Mouse (Mus musculus): ENCODE measurements around the gene Soat2. TPM values are rescaled to one million over a fixed set of nuclear protein-coding genes. Genes with fewer than 3 reads are reported as not detected.

The Soat2 gene
- polyA plus RNA-seq, 1 experiment from 2014 or later: 6.0 TPM

DNA sequence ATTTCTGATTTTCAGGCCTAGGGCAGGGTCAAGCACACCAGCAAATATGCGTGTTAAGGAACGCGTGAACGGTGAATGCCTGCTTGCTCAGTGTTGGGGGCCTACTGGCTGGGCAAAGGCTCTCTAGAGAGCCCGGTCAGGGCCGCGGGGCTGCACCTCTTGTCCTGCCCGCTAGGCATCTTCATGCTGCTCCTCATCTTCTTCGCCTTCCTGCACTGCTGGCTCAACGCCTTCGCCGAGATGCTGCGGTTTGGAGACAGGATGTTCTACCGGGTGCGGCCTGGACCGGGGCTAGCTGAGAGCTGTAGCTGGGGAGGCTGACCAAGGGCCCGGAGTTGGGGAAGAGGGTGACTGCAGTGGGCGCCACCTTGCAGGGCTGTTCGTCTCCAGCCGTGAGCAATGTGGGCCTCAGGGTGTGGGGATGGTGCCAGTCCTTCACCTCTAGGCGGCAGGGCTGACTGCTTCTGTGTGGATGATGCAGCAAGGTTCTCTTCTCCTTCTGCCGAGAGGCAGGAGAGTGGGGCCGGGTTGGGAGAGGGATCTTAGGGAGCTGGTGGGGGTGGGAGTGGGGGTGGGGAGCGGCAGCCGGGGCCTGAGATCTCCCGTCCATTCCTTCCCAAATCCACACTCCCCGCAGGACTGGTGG is 10.2 kb downstream of the Soat2 start:
- Histone ChIP-seq H3K4me1 (replicated peaks; ENCODE audit: control insufficient read depth, insufficient read depth) (no peaks in the 10 kb centered on the region), H3K9ac (ENCODE audit: low read length) (no peak overlapping the region), H3K36me3 (ENCODE audit: control insufficient read depth, insufficient read depth, low read length) (no peaks in the 10 kb centered on the region), H3K4me2 (replicated peaks; ENCODE audit: low read depth) (no peak overlapping the region), H3K9me3 (ENCODE audit: control insufficient read depth, low read length) (no peaks in the 10 kb centered on the region), H3K27ac (replicated peaks) (no peak overlapping the region), H3K4me3 (ENCODE audit: low read depth, low read length) (no peak overlapping the region), H3K27me3 (ENCODE audit: control insufficient read depth, insufficient read depth, low read length) (no peaks in the 10 kb centered on the region)
- DNase-seq (ENCODE audit: low spot score): no peak
- 62% methylated on average over 25 of the region's 27 CpGs for WGBS
- no peak for TF ChIP-seq EP300 (optimal IDR thresholded peaks at IDR 0.05)
- TF ChIP-seq CTCF (IDR thresholded peaks at IDR 0.05; ENCODE audit: low read depth): no peak
- 0 out of 2 replicates have a peak, but pooled peaks have one; percentile 8 for ATAC-seq (ENCODE audit: low FRiP score, low TSS enrichment)

DNA sequence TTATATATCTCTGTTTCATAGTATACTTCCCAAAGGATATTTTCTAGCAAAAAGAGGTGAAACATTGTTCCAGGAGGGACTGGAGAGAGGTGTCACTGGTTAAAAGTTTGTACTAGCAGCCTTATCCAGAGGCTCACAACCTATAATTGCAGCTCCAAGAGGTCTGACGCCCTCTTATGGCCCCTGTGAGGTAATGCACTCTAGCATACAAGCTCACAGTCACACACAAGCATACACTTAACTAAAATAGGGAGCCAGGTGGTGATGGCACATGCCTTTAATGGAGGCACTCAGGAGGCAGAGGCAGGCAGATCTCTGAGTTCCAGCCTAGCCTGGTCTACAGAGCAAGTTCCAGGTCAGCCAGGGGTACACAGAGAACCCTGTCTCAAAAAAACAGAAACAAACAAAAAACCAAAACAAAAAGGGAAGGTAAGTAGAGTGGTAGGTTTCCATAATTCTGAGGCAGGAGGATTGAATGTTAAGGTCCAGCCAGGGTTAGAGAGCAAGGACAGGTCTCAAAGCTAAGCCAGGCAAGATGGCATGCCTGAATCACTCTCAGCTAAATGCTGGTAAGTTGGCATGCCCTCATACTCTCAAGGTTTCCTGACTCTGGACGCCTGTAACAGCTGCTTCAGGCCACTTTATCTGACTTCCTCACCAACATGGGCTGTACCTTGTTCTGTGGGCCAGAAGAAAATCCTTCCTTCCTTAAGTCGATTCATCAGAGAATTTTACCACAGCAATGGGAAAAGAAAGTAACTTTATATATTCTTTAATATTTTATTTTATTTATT is 13.8 kb downstream of the Soat2 start:
- H3K9me3 ChIP-seq (ENCODE audit: control insufficient read depth, low read length): no peaks in the 10 kb centered on the region
- no peaks in the 10 kb centered on the region; the same call in 1 of the 2 replicates for H3K4me1 ChIP-seq (replicated peaks; ENCODE audit: control insufficient read depth, insufficient read depth)
- no peak overlapping the region for H3K27ac ChIP-seq (replicated peaks)
- WGBS: 51% methylated on average over 3 of the region's 3 CpGs
- no peaks in the 10 kb centered on the region for H3K36me3 ChIP-seq (ENCODE audit: control insufficient read depth, insufficient read depth, low read length)
- no peaks in the 10 kb centered on the region for H3K27me3 ChIP-seq (ENCODE audit: control insufficient read depth, insufficient read depth, low read length)
- DNase-seq (ENCODE audit: low spot score) (no peak), ATAC-seq (ENCODE audit: low FRiP score, low TSS enrichment) (no peak)
- H3K4me3 ChIP-seq (ENCODE audit: low read depth, low read length): no peak overlapping the region
- H3K9ac ChIP-seq (ENCODE audit: low read length): no peak overlapping the region
- no peak overlapping the region for H3K4me2 ChIP-seq (replicated peaks; ENCODE audit: low read depth)
- TF ChIP-seq CTCF (IDR thresholded peaks at IDR 0.05; ENCODE audit: low read depth) (peak; percentile 40), EP300 (optimal IDR thresholded peaks at IDR 0.05) (no peak)

GRCm38 (mm10) chr15:102165468-102166100 is 15.3 kb downstream of the Soat2 start:
- WGBS: 32% methylated on average over 6 of the region's 6 CpGs
- DNase-seq (ENCODE audit: low spot score) (no peak), ATAC-seq (ENCODE audit: low FRiP score, low TSS enrichment) (no peak)

GRCm38 (mm10) chr15:102167620-102168021 is 17.3 kb downstream of the Soat2 start:
- DNase-seq (ENCODE audit: low spot score): peak; percentile 63
- Histone ChIP-seq H3K9me3 (ENCODE audit: control insufficient read depth, low read length) (no peaks in the 10 kb centered on the region), H3K9ac (ENCODE audit: low read length) (no peak overlapping the region), H3K36me3 (ENCODE audit: control insufficient read depth, insufficient read depth, low read length) (no peaks in the 10 kb centered on the region), H3K27me3 (ENCODE audit: control insufficient read depth, insufficient read depth, low read length) (no peaks in the 10 kb centered on the region), H3K27ac (replicated peaks) (no peak overlapping the region), H3K4me2 (replicated peaks; ENCODE audit: low read depth) (no peak overlapping the region), H3K4me1 (replicated peaks; ENCODE audit: control insufficient read depth, insufficient read depth) (no peaks in the 10 kb centered on the region; the same call in 1 of the 2 replicates), H3K4me3 (ENCODE audit: low read depth, low read length) (no peak overlapping the region)
- ATAC-seq (ENCODE audit: low FRiP score, low TSS enrichment): peak; percentile 82
- WGBS: 13% methylated on average over 6 of the region's 6 CpGs
- TF ChIP-seq CTCF (IDR thresholded peaks at IDR 0.05; ENCODE audit: low read depth): peak; percentile 7; the same call in 1 of the 2 replicates
- TF ChIP-seq EP300 (optimal IDR thresholded peaks at IDR 0.05): no peak

More at GRCm38 (mm10) chr15:102165468-102166100, 15.3 kb downstream of the Soat2 start:
- no peaks in the 10 kb centered on the region for H3K27me3 ChIP-seq (ENCODE audit: control insufficient read depth, insufficient read depth, low read length)
- no peak overlapping the region for H3K27ac ChIP-seq (replicated peaks)
- no peak overlapping the region for H3K4me3 ChIP-seq (ENCODE audit: low read depth, low read length)
- no peaks in the 10 kb centered on the region for H3K9me3 ChIP-seq (ENCODE audit: control insufficient read depth, low read length)
- no peak overlapping the region for H3K4me2 ChIP-seq (replicated peaks; ENCODE audit: low read depth)
- no peaks in the 10 kb centered on the region; the same call in 1 of the 2 replicates for H3K4me1 ChIP-seq (replicated peaks; ENCODE audit: control insufficient read depth, insufficient read depth)
- H3K9ac ChIP-seq (ENCODE audit: low read length): no peak overlapping the region
- no peaks in the 10 kb centered on the region for H3K36me3 ChIP-seq (ENCODE audit: control insufficient read depth, insufficient read depth, low read length)
- no peak for TF ChIP-seq CTCF (IDR thresholded peaks at IDR 0.05; ENCODE audit: low read depth)
- TF ChIP-seq EP300 (optimal IDR thresholded peaks at IDR 0.05): no peak

GRCm38 (mm10) chr15:102169064-102169463 is 18.7 kb downstream of the Soat2 start:
- WGBS: 34% methylated on average over 2 of the region's 2 CpGs

More at GRCm38 (mm10) chr15:102169064-102169463, 18.7 kb downstream of the Soat2 start:
- TF ChIP-seq EP300 (optimal IDR thresholded peaks at IDR 0.05): no peak
- no peak for TF ChIP-seq CTCF (IDR thresholded peaks at IDR 0.05; ENCODE audit: low read depth)
- DNase-seq (ENCODE audit: low spot score): no peak
- Histone ChIP-seq H3K27ac (replicated peaks) (no peak overlapping the region), H3K4me1 (replicated peaks; ENCODE audit: control insufficient read depth, insufficient read depth) (no peaks in the 10 kb centered on the region; the same call in 1 of the 2 replicates), H3K9me3 (ENCODE audit: control insufficient read depth, low read length) (no peaks in the 10 kb centered on the region), H3K4me2 (replicated peaks; ENCODE audit: low read depth) (no peak overlapping the region), H3K27me3 (ENCODE audit: control insufficient read depth, insufficient read depth, low read length) (no peaks in the 10 kb centered on the region), H3K9ac (ENCODE audit: low read length) (no peak overlapping the region), H3K36me3 (ENCODE audit: control insufficient read depth, insufficient read depth, low read length) (no peaks in the 10 kb centered on the region), H3K4me3 (ENCODE audit: low read depth, low read length) (no peak overlapping the region)
- peak; percentile 41 for ATAC-seq (ENCODE audit: low FRiP score, low TSS enrichment)

Measured in stomach, postnatal 0 days (tissue).